Mouse (Mus musculus) B cell, adult 62 days (primary cell): ENCODE data around the gene Neurog1. TPM values are rescaled to one million over a fixed set of nuclear protein-coding genes. Genes with fewer than 3 reads are reported as not detected.

Experiments
- total RNA-seq: library from RNA; stranded (reverse); gene quantifications from 4 replicates; pipeline ENCODE4 v1.2.4, GENCODE M21; 2023

The Neurog1 gene
- not detected in 4 replicates for total RNA-seq

GRCm38 (mm10) chr13:56251924-56252619 lies at the start of gene Neurog1:
Neurog1 (minus strand) TSS chr13:56252163.

GRCm38 (mm10) chr13:56295943-56296658 lies 44.1 kb upstream of the Neurog1 start, which contains the start of gene Cxcl14:
Cxcl14 (minus strand) TSS chr13:56296551.

Other genes with a start within 250 kb of the Neurog1 start
- gene H2afy, start 115.8 kb downstream of the Neurog1 start, total RNA-seq = 263 to 303 TPM (median 280 TPM) in 4 replicates
- 2.4 to 2.8 TPM (median 2.7 TPM) in 4 replicates for gene Tifab, start 73.3 kb downstream of the Neurog1 start, total RNA-seq
- not detected in 4 replicates for gene Cxcl14, start 44.4 kb upstream of the Neurog1 start, total RNA-seq
- gene Gm3045, start 174.4 kb upstream of the Neurog1 start, total RNA-seq = not detected in 4 replicates
- gene Slc25a48, start 186.2 kb upstream of the Neurog1 start, total RNA-seq = not detected in 4 replicates
- gene Il9, start 230.1 kb upstream of the Neurog1 start, total RNA-seq = not detected in 4 replicates